8 mouse cellular contexts compared by ENCODE assay signal in genomic region chr11:22982846-22983245, GRCm38 (mm10). TPM values are rescaled to one million over a fixed set of nuclear protein-coding genes. Genes with fewer than 3 reads are reported as not detected.
DNase-seq lines count a peak whose midpoint lies in the region; ATAC-seq lines count a peak whose summit lies in the region.

No protein-coding gene starts in this region.

- no peak for DNase-seq in midbrain, embryonic 10.5 days (ENCODE audit: low spot score)
- no peak for DNase-seq in cerebellum, postnatal 14 days
- DNase-seq in thymus, postnatal 10 days (ENCODE audit: low spot score in 2 of 2) = no peak
- no peak for DNase-seq in thymus, postnatal 36 days

- no peak for ATAC-seq in heart, embryonic 13.5 days (ENCODE audit: extremely low read depth, insufficient number of reproducible peaks, low FRiP score, low TSS enrichment)
- ATAC-seq in heart, embryonic 12.5 days (ENCODE audit: insufficient number of reproducible peaks, low FRiP score) = no peak
- no peak for ATAC-seq in midbrain, embryonic 13.5 days
- ATAC-seq in liver, embryonic 12.5 days = no peak

- peaks cover 15% of the 10 kb centered on the region for H3K4me1 ChIP-seq in heart, embryonic 13.5 days
- H3K4me1 ChIP-seq in heart, embryonic 12.5 days (replicated peaks) = peaks cover 12% of the 10 kb centered on the region
- peaks cover 14% of the 10 kb centered on the region for H3K4me1 ChIP-seq in midbrain, embryonic 10.5 days
- peaks cover 32% of the 10 kb centered on the region for H3K4me1 ChIP-seq in midbrain, embryonic 13.5 days (replicated peaks)
- peaks cover 34% of the 10 kb centered on the region for H3K4me1 ChIP-seq in liver, embryonic 12.5 days

- H3K4me3 ChIP-seq in heart, embryonic 13.5 days = no peak overlapping the region
- no peak overlapping the region for H3K4me3 ChIP-seq in heart, embryonic 12.5 days
- peak overlapping the region; percentile 78 for H3K4me3 ChIP-seq in midbrain, embryonic 10.5 days
- H3K4me3 ChIP-seq in midbrain, embryonic 13.5 days (replicated peaks) = no peak overlapping the region
- H3K4me3 ChIP-seq in liver, embryonic 12.5 days = peak overlapping the region; percentile 77; the same call in 1 of the 2 replicates

- H3K27me3 ChIP-seq in heart, embryonic 13.5 days (replicated peaks) = no peaks in the 10 kb centered on the region
- no peaks in the 10 kb centered on the region for H3K27me3 ChIP-seq in heart, embryonic 12.5 days (replicated peaks)
- H3K27me3 ChIP-seq in midbrain, embryonic 10.5 days (ENCODE audit: low read depth, poor library complexity, severe bottlenecking) = no peaks in the 10 kb centered on the region
- H3K27me3 ChIP-seq in midbrain, embryonic 13.5 days = 0 out of 2 replicates have a peak, but pooled peaks cover 2% of the 10 kb centered on the region
- H3K27me3 ChIP-seq in liver, embryonic 12.5 days (replicated peaks) = no peaks in the 10 kb centered on the region

- H3K9me3 ChIP-seq in heart, embryonic 13.5 days = no peaks in the 10 kb centered on the region
- no peaks in the 10 kb centered on the region for H3K9me3 ChIP-seq in heart, embryonic 12.5 days (replicated peaks)
- no peaks in the 10 kb centered on the region for H3K9me3 ChIP-seq in midbrain, embryonic 10.5 days (replicated peaks)
- no peaks in the 10 kb centered on the region for H3K9me3 ChIP-seq in midbrain, embryonic 13.5 days
- H3K9me3 ChIP-seq in liver, embryonic 12.5 days (replicated peaks) = no peaks in the 10 kb centered on the region

- no peak overlapping the region for H3K27ac ChIP-seq in heart, embryonic 13.5 days (replicated peaks)
- no peak overlapping the region for H3K27ac ChIP-seq in heart, embryonic 12.5 days (ENCODE audit: poor library complexity, severe bottlenecking)
- H3K27ac ChIP-seq in midbrain, embryonic 10.5 days (replicated peaks) = no peak overlapping the region
- no peak overlapping the region for H3K27ac ChIP-seq in midbrain, embryonic 13.5 days
- H3K27ac ChIP-seq in liver, embryonic 12.5 days = peak overlapping the region; percentile 4; the same call in 1 of the 2 replicates

- 70% methylated on average over 6 of the region's 6 CpGs for WGBS in heart, embryonic 13.5 days
- WGBS in heart, embryonic 12.5 days = 69% methylated on average over 6 of the region's 6 CpGs
- 73% methylated on average over 6 of the region's 6 CpGs for WGBS in midbrain, embryonic 10.5 days
- WGBS in midbrain, embryonic 13.5 days = 67% methylated on average over 6 of the region's 6 CpGs
- 68% methylated on average over 6 of the region's 6 CpGs for WGBS in liver, embryonic 12.5 days (ENCODE audit: insufficient replicate concordance)

- H3K4me2 ChIP-seq in heart, embryonic 13.5 days = peak overlapping the region; percentile 76
- H3K4me2 ChIP-seq in heart, embryonic 12.5 days = no peak overlapping the region
- H3K4me2 ChIP-seq in midbrain, embryonic 13.5 days (replicated peaks) = no peak overlapping the region; the same call in 1 of the 2 replicates
- H3K4me2 ChIP-seq in liver, embryonic 12.5 days = peak overlapping the region; percentile 84

- peaks cover 12% of the 10 kb centered on the region for H3K36me3 ChIP-seq in heart, embryonic 13.5 days
- peaks cover 12% of the 10 kb centered on the region for H3K36me3 ChIP-seq in heart, embryonic 12.5 days
- H3K36me3 ChIP-seq in midbrain, embryonic 10.5 days = peaks cover 15% of the 10 kb centered on the region
- peaks cover 6% of the 10 kb centered on the region for H3K36me3 ChIP-seq in midbrain, embryonic 13.5 days
- H3K36me3 ChIP-seq in liver, embryonic 12.5 days = peaks cover 21% of the 10 kb centered on the region

- no peak overlapping the region for H3K9ac ChIP-seq in heart, embryonic 13.5 days
- no peak overlapping the region for H3K9ac ChIP-seq in heart, embryonic 12.5 days
- no peak overlapping the region for H3K9ac ChIP-seq in midbrain, embryonic 13.5 days (replicated peaks)
- H3K9ac ChIP-seq in liver, embryonic 12.5 days = no peak overlapping the region

RNA-seq across cellular contexts. Expression of gene Commd1, which starts 0.7 kb away (rescaled TPM):
- polyA plus RNA-seq in heart, embryonic 13.5 days (2015; fragmentation: Nextera tagmentation; extraction: Ambion mirVana) = 309 and 354 TPM in 2 replicates
- polyA plus RNA-seq in heart, embryonic 12.5 days (2016; fragmentation: Nextera tagmentation; extraction: Ambion mirVana) = 295 and 316 TPM in 2 replicates
- polyA plus RNA-seq in midbrain, embryonic 10.5 days (2016; fragmentation: Nextera tagmentation; extraction: Ambion mirVana) = 385 and 427 TPM in 2 replicates
- 307 and 311 TPM in 2 replicates for polyA plus RNA-seq in midbrain, embryonic 13.5 days (2015; fragmentation: Nextera tagmentation; extraction: Ambion mirVana)
- polyA plus RNA-seq in liver, embryonic 12.5 days (2016; fragmentation: Nextera tagmentation; extraction: Ambion mirVana) = 219 and 222 TPM in 2 replicates

RNA-seq across cellular contexts. Expression of gene Gm28048, which starts 1.0 kb away (rescaled TPM):
- 7.1 and 7.8 TPM in 2 replicates for polyA plus RNA-seq in heart, embryonic 13.5 days (2015; fragmentation: Nextera tagmentation; extraction: Ambion mirVana)
- polyA plus RNA-seq in heart, embryonic 12.5 days (2016; fragmentation: Nextera tagmentation; extraction: Ambion mirVana) = 8.5 and 9.4 TPM in 2 replicates
- polyA plus RNA-seq in midbrain, embryonic 10.5 days (2016; fragmentation: Nextera tagmentation; extraction: Ambion mirVana) = 3.0 and 3.2 TPM in 2 replicates
- polyA plus RNA-seq in midbrain, embryonic 13.5 days (2015; fragmentation: Nextera tagmentation; extraction: Ambion mirVana) = 2.7 and 4.4 TPM in 2 replicates
- polyA plus RNA-seq in liver, embryonic 12.5 days (2016; fragmentation: Nextera tagmentation; extraction: Ambion mirVana) = 10.2 and 10.9 TPM in 2 replicates

RNA-seq across cellular contexts. Expression of gene Cct4, which starts 7.5 kb away (rescaled TPM):
- polyA plus RNA-seq in heart, embryonic 13.5 days (2015; fragmentation: Nextera tagmentation; extraction: Ambion mirVana) = 204 and 221 TPM in 2 replicates
- 240 and 247 TPM in 2 replicates for polyA plus RNA-seq in heart, embryonic 12.5 days (2016; fragmentation: Nextera tagmentation; extraction: Ambion mirVana)
- polyA plus RNA-seq in midbrain, embryonic 10.5 days (2016; fragmentation: Nextera tagmentation; extraction: Ambion mirVana) = 396 and 436 TPM in 2 replicates
- 315 and 322 TPM in 2 replicates for polyA plus RNA-seq in midbrain, embryonic 13.5 days (2015; fragmentation: Nextera tagmentation; extraction: Ambion mirVana)
- 240 and 269 TPM in 2 replicates for polyA plus RNA-seq in liver, embryonic 12.5 days (2016; fragmentation: Nextera tagmentation; extraction: Ambion mirVana)

RNA-seq across cellular contexts. Expression of gene Zrsr1, which starts 11.0 kb away (rescaled TPM):
- polyA plus RNA-seq in heart, embryonic 13.5 days (2015; fragmentation: Nextera tagmentation; extraction: Ambion mirVana) = 1.8 and 2.4 TPM in 2 replicates
- polyA plus RNA-seq in heart, embryonic 12.5 days (2016; fragmentation: Nextera tagmentation; extraction: Ambion mirVana) = 2.3 and 3.2 TPM in 2 replicates
- 2.9 and 3.2 TPM in 2 replicates for polyA plus RNA-seq in midbrain, embryonic 10.5 days (2016; fragmentation: Nextera tagmentation; extraction: Ambion mirVana)
- 5.8 and 6.7 TPM in 2 replicates for polyA plus RNA-seq in midbrain, embryonic 13.5 days (2015; fragmentation: Nextera tagmentation; extraction: Ambion mirVana)
- 2.3 and 2.8 TPM in 2 replicates for polyA plus RNA-seq in liver, embryonic 12.5 days (2016; fragmentation: Nextera tagmentation; extraction: Ambion mirVana)

RNA-seq across cellular contexts. Expression of gene Fam161a, which starts 24.5 kb away (rescaled TPM):
- polyA plus RNA-seq in heart, embryonic 13.5 days (2015; fragmentation: Nextera tagmentation; extraction: Ambion mirVana) = 0.99 and 1.2 TPM in 2 replicates
- polyA plus RNA-seq in heart, embryonic 12.5 days (2016; fragmentation: Nextera tagmentation; extraction: Ambion mirVana) = 1.8 and 2.1 TPM in 2 replicates
- polyA plus RNA-seq in midbrain, embryonic 10.5 days (2016; fragmentation: Nextera tagmentation; extraction: Ambion mirVana) = 1.6 and 3.1 TPM in 2 replicates
- 4.8 and 5.0 TPM in 2 replicates for polyA plus RNA-seq in midbrain, embryonic 13.5 days (2015; fragmentation: Nextera tagmentation; extraction: Ambion mirVana)
- polyA plus RNA-seq in liver, embryonic 12.5 days (2016; fragmentation: Nextera tagmentation; extraction: Ambion mirVana) = 0.65 and 0.85 TPM in 2 replicates

Comparison
In these comparisons a context has a peak if more than half of its experiments do, and no peak if none do; other contexts are left out.
1. H3K4me2 ChIP-seq: peak in heart, embryonic 13.5 days (single experiment) and liver, embryonic 12.5 days (single experiment); none in heart, embryonic 12.5 days (single experiment) and midbrain, embryonic 13.5 days (single experiment).
2. H3K4me3 ChIP-seq: peak in midbrain, embryonic 10.5 days (single experiment) and liver, embryonic 12.5 days (single experiment); none in heart, embryonic 13.5 days (single experiment), heart, embryonic 12.5 days (single experiment) and midbrain, embryonic 13.5 days (single experiment).